Mouse (Mus musculus) E14TG2a.4 (cell line): ENCODE data around the gene Phf7.

Experiments
- CTCF ChIP-seq: conservative IDR thresholded peaks from 2 replicates; pipeline ENCODE4 v1.5.1; 2014; ENCODE audit warnings: low read length
- NANOG ChIP-seq: IDR thresholded peaks from 2 replicates; pipeline ENCODE4 v1.6.1; 2014; ENCODE audit warnings: borderline replicate concordance, low read length, mixed read lengths
- POU5F1 ChIP-seq: IDR thresholded peaks from 2 replicates; pipeline ENCODE4 v1.6.1; 2014; ENCODE audit warnings: low read length, borderline replicate concordance

DNA sequence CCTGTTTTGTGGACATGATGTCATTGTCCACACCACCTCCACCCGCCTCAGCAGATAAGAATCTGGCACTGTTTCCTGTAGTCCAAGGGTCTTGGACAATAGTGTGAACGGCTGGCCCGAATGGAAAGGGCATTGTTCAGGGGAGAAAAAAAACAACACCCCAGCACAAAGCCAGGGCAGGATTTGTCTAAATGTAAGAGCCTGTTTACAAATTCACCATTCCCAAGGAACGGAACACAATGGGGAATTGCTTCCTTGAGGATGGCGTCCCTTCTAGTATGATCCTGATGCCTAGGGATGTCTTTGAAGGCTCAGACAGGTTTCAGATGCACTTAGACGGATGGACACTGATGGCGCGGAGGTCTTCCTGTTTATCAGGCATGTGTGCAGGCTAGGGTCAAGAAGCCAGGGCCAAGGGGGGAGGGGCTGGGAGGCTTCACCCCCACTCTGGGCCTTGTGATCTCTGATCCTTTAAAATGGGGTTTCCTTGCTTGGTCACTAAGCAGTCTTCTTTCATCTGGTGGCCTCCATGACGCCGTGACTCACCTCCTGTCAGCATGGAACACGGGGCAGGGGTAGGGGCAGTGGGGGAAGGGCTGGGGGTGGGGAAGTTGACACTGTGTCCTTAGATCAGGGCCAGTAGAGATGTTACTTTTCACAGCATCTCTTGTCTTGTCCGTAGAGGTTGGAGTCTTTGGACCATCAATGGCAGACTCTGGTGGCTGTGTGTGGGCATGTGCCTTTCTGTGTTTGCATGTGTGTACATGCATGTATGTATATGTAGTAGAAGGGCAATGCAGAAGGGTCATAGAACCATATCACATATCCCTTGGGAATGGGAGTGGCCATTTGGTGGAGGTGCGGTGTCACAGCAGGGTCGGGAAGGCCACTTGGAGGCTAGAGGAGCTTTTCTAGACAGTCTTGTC is 17.8 kb downstream of the Phf7 start:
- no peak for TF ChIP-seq CTCF
- no peak for TF ChIP-seq POU5F1
- TF ChIP-seq NANOG = no peak
